Mouse (Mus musculus): ENCODE data around the gene Fbxw8.

GRCm38 (mm10) chr5:118023053-118023452 lies 132.2 kb downstream of the Fbxw8 start:
- TF ChIP-seq CTCF (IDR thresholded peaks at IDR 0.05; ENCODE audit: low read depth) (no peak), EP300 (IDR thresholded peaks at IDR 0.05; ENCODE audit: low read depth) (no peak)

Data from heart, postnatal 0 days (tissue).